Mouse (Mus musculus) monocyte, adult 5-6 weeks (primary cell): ENCODE measurements around the gene Nrap. TPM values are rescaled to one million over a fixed set of nuclear protein-coding genes. Genes with fewer than 3 reads are reported as not detected.
"Not testable (repeated sequence)": the region's sequence is repeated elsewhere in the genome, so short reads cannot be mapped to it uniquely, and the experiment has no call there.

ENCODE experiments used
- ATAC-seq: fragments of 153-309, 156-312 bp; replicated peaks from 2 replicates; pipeline ENCODE4 v1.8.0; 2017; ENCODE audit warnings: mild to moderate bottlenecking; ENCODE audit not compliant: low TSS enrichment, insufficient number of reproducible peaks, severe bottlenecking, poor library complexity, low FRiP score
- total RNA-seq: library from RNA; stranded (forward); fragments of 200-1000, 200-491, 200-594 nt; gene quantifications from 3 replicates; pipeline ENCODE4 v1.2.3, GENCODE M21; 2017

Nrap gene
- total RNA-seq, 1 experiment from 2014 or later: not detected

DNA sequence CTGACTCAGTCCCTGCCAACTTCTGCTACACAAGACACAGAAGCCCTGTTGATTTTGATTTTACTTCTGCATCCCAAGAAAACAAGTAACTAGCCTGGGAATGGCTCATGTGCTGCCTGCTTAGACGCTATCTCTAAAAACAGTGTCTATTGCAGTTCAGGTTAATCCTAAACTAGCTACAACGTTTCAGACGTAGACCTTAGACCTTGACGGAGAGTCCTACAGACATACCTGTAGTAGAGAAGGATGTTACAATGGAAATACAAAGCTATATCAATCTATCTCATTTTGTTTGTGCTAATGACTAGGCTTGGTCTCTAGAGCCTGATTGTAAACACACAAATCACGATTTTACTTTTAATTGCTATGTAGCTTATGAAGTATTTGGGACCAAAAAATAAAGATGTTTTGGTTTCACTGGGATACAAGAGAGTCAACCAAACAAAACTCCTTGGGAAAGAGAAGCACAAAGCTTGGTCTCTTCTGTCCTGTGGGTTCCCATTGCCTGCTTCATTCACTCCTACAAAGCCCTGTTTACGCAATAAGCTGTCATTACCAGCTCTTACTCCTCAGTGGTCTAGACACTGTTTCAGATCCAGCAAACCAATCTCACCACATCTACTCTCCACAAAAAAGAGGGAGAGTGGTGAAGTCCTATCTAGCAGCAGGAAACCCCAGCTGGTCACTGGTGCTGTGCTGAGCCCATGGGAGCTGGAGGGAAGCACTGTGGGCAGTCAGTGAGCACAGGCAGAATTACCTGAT lies 19.3 kb downstream of the Nrap start:
- no peak for ATAC-seq

DNA sequence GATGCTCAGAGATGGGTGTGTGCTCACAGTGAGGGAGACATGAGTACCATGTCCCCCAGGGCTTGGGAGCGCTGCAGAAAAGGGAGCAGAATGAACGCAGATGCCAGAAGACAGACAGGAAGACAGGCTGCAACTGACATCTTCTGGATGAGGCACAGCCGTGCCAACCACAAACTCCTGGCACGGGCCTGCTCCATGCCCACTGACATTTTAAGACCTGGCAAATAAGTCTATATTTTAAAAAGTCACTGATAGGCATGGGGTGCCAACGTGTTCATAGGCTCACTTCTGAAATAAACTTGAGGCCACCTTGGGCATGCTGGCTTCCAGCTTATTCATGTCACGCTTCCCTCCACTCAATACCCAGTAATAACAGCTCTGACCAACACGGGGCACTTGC lies 20.9 kb downstream of the Nrap start:
- no peak for ATAC-seq

DNA sequence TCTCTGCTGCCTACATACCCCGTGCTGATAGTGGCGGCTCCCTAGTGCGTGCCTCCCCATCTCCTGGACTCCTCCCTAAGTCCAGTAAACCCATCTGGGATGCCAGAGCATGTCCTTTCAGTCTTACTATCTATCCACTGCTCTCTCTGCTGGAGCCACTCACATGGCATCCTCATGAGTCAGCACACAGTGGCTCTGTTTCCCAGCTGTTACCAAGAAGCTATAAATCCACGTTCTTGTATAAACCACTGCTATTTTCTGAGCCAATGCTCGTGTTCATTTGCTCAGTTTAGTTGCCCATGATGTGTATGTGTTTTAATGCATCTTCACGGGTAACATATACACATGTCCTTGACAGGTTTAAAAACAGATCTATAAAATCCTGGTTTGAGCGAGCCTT lies 22.1 kb downstream of the Nrap start:
- no peak for ATAC-seq

DNA sequence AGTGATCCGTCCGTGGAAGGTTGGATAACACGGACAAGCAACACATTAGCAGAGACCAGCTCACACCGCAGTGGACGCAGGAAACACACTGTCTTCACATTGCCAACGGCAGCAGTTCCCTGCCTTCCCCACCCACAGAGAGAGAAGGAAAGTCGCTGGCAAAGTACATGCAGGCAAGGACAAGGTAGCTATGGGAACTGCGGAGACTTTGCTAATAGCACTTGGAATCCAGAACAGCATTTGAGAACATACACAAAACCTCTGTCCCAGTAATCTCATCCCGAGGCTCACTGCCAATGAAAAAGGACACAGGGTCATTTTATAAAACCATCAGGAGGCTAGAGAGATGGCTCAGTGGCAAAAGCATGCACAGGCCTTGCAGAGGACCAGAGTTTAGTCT lies 23.2 kb downstream of the Nrap start:
- no peak for ATAC-seq

DNA sequence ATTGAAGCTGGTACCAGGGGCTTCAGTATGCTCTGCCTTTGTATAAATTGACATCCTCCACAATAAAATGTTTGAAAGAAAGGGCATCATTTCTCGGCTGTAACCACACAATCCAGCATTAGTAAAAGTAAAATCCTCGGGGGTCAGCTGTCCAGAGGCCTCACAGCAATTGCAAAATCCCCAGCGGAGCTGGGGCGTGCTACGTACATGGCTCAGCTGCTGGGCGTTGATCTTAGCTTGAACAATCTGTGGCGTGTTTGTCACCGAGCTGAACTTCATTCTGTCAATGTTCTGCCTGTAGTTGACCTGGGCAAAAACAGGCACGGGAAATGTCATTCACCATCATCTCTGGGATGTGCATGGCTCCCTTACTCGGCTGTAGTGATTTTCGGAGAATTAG lies 23.7 kb downstream of the Nrap start:
- ATAC-seq: no peak

DNA sequence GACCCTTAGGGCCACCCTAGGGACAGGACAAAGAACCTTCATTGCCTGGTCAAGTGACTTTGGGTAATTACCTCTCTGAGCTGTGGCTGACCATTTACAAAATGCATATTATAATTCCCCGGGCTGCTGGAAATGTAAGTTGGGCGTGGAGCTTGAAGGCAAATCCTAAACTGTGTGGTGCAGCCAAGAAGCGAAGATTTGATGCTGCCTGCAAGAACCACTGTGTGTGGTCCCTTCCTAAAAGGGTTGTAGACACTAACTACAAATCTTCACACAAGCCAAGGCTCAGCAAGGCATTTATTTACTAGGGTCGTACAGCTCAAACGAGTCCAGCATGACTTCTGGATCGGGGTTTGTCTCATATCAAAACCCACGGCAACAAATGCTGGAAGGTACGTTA lies 25.3 kb downstream of the Nrap start:
- no peak for ATAC-seq

DNA sequence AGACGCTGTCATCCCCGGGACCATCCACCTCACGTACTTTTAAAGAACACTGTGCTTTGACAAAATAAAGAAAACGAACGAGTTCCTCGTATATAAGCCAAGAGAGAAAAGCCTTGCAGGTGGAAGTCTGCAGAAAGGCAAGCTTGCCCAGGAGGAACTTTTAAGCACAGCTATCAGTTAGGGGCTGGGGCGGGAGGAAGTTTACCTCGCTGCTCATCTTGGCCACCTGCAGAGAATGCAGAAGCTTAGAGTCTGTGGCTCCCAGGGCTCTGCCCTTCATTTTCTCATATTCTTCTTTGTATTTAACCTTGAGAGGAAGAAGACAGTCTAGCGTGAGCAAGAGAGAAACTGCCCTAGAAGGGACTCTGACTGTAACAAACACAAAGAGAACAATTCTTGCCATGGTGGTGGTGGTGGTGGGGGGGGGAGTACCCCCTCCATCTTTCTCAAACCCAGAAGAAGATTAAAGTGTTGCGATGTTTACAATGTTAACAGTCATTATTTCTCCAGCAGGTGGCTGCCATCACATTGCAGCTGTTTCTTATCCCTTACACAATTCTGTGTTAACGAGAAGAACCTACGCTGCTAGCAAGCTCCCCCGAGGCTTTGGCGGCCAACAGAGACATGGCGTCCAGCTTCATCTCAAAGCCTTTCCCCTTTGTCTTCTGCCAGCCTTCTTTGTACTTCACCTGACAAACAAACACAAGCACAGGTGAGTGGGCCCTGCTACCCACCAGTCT lies 25.9 kb downstream of the Nrap start:
- no peak for ATAC-seq

DNA sequence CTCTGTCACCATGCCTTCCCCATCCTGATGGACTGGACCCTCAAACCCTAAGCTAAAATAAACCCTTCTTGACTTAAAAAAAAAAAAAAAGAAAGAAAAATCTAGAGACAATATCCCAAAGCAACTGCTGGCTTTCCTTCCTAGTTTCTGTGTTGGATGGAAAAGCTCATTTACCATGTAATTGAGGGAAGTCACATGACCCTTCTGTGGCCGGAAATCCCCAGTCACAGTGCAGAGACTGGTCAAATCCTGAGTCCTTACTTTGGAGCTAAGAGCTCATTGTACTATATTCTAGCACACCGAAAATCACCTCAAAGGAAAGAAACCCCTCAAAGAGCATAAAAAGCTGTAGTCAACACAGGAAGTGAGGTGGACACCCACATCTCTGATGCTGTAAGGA lies 30.9 kb downstream of the Nrap start:
- no peak for ATAC-seq

DNA sequence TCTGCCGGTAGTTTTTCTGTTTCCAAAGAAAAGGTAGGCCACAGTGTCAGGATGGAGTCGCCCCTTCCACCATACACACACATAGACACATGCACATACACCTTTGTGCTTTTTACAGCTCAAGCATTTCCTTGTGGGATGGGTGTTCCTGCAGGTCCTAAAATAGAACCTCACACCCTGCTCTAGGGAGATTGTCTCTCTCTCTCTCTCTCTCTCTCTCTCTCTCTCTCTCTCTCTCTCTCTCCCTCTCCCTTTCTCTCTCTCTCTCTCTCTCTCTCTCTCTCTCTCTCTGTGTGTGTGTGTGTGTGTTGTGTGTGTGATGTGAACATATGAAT lies 32.5 kb downstream of the Nrap start:
- ATAC-seq: not testable (repeated sequence)

DNA sequence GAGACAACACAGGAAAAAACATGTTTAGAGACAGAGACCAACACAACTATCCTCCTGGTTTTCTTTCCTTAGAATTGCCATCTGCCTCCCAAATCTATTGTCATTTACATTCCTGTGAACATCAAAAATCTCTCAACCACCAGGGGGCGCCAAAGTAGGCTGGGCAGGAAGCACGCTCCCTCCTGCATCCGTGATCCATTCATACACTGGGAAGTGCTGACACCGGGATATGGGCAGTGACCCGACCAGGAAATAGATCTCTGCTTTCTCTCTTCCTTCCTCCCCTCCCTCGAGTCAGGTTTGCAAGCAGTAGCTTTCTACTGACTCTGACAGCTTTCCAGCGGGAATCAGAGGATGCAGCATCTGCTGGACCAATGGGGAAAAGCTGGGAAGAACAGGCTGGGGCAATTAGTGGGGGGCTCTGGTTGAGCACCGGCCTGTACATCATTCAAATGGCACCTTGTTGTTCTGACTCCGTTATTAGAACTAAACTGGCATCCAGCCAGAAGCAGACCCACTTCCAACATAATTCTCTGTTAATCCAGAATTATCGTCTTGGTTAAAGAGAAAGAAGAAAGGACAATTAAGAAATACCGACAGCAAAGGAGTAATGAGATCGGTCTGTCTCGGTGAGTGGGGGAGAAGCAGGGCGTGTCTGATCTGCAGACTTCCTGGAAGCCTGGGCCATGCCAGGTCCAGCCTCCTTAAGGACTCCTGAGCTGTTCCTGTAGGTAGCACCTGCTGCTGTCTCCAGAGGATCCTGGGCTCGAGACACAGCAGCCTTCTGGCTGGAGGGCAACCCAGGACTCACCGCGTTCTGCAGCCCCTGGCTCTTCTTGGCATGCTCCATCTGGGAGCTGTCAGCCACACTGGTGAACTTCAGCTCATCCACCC lies 33.1 kb downstream of the Nrap start:
- no peak for ATAC-seq

DNA sequence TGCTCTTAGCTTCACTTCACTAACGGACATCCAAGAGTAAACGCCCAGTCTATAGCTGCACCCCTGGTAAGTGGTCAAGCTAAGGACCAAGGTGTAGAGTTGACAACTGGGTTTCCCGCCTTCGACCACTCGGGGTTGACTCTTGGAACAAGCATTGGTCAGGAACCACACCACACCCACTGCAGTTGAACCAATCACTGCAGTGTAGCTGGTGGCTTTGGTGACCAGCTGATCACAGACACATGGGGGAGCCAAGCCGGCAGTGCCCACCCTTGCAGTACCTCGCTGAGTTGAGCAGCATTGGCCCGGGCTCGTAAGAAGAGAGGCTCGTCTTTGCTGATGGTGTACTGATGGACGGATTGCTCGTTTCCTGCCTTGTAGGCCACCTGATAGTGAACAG lies 34.6 kb downstream of the Nrap start:
- no peak for ATAC-seq

DNA sequence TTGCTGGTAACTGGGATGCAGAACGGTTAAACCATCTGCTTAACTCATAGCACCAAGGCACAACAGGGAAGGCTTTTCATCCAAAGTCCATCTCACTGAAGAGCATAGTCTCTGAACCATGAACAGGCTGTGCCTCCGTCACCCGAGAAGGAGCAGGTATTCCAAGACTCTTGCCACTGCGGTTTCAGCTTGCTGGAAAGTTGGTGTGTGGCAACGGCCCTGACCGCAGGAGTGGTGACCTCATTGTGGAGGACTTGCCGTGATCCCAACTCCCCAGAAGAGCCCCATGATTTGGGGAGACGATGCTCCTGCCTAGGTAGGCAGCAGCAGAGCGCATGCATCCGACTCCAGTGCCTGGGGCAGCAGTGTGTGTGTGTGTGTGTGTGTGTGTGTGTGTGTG lies 36.1 kb downstream of the Nrap start:
- no peak for ATAC-seq

DNA sequence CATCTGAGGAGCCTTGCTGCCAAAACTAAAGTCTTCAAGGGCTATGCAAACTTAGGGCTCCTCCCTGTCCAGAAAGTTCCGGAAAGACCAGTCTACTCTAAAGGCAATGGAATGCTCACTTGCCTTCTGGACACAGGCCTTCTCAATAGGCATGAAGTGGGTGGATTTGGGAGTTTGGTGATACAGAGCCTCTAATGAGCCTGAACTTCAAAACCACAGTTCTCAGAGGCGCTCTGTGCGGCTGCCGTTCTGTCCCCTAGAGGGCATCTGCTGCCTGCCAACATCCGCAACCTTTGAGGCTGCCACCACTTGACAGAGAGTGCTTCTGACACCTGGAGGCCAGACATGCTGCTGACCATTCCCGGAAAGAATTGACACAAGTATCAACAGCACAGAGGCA lies 40.5 kb downstream of the Nrap start:
- no peak for ATAC-seq

DNA sequence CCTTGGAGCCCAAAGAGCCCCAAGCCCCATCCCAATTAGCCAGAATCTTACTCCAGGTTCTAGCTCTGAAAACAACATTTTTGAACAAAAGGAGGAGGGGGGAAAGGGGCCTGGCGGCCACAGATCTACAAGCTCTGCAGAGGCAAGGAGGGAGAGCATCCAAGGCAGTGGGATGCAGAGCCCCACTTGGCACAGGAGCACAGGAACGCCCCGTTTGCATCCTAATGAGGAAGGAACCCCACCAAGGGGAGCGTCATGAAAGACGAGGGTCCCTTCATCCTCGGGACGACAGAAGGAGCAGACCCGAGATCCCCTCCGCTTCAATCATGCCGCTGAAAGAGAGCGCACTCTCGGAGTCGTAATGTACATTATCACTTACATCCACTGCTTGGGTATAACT lies 43.1 kb downstream of the Nrap start:
- no peak for ATAC-seq

DNA sequence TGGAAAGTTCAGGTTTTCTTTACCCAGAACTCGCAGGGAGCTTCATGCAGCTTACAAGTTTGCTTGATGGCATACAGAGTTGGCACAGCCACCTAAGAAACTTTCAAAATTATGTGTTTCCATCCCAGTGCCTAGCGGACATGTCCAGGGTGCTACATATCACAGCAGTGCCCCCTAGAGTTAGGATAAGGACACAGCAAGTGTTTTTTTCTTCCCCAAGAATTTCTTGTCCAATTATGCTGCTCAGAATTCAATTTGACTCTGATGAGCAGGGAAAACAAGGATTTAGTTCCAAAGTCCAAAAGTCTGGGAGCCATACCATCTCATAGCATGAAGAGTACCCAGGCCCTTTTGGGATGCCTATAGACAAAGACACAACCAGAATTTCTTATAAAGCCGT lies 43.8 kb downstream of the Nrap start:
- ATAC-seq: no peak

DNA sequence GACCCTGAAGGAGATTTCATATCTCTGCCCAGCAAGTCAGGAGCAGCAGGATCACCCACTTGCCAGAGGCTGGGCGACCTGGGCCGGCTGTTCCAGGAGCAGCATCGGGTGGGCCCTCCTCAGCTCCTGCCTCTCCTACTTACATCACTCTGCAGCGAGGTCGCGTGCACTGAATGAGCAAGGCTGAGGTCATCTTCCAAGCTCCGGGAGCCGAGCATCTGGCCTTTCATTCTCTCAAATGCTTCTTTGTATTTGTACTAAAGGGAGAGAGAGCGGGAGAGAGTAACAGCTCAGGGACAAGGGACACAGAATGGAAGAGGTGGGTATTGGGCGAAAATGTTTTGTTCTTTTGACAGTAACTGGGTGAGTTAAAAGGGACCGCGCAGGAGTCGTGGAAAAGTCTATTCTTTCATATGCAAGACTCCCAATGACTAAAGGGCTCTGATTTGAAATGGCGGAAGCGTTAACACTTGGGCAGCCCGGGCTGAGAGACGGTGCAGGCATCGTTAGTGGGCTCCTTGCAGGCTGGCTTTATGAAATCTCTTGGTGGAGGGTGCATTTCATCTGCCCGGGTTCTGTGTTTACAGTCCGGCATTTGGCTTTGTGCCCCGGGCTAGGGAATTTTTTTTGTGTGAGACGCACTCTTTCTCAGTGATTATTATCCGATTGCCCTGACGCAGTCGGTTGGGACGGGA lies 45.8 kb downstream of the Nrap start:
- ATAC-seq: no peak

DNA sequence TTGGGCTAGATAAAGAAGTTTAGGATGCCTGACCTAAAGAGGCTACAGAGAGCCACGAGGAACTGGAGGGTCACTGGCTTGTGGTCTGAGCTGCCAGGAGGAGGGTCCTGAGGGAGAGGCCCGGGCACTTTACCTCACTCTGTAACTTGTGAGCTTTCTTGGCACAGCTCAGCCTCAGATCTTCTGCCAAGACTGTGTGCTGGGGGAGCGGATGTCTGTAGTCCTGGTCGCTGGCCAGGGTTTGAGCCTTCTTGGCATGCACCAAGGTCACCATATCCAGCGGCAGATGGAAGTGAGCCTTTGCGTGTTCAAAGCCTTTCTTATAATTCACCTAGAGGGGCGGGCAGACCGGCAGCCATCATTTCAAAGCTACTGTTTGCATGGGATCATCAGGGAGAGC lies 47.8 kb downstream of the Nrap start:
- ATAC-seq: no peak

DNA sequence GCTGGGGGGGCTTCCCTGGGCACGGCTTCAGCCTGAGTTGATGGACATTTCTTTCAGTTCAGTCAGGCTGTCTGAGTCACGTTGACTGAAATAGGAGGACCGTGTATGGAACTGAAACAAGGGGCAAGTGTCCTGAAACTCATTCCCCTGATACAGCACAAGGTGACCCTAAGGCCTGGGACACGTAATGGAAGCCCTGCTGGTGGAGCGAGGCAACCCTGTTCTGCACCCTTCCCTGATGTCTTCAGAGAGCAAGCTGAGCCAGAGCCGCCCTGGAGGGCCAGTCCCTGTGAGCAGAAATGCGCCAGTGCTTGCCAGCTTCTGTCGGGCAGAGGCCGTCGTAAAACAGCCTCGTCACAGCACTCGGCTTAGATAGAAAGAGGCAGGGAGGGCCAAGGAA lies 53.0 kb downstream of the Nrap start:
- ATAC-seq: no peak

DNA sequence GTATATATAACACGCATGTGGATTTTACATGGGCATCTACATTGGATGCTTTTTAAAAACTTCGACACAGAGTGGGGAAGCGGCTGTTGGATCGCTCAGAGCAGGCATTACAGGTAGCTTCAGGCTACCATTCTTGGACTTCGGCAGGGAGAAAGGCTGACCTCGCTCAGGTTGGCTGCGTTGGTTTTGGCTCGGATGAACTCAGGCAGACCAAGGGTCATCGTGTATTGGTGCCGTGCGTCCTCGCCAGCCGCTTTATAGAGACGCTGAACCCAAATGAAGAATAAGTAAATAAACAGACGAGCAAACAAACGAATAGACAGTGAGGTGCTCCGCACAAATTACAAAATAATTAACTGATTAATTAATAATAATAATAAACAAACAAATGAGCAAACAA lies 53.5 kb downstream of the Nrap start:
- no peak for ATAC-seq
